Mouse (Mus musculus) cerebellum, adult 11 months (tissue): ENCODE data around the gene Lrrc71.

ENCODE experiments used
- DNase-seq: peaks from one replicate; pipeline ENCODE4 v3.0.0; 2022

Lrrc71 gene

GRCm38 (mm10) chr3:87763202-87763601 lies 14.8 kb upstream of the Lrrc71 start:
- DNase-seq = no peak

- no peak for DNase-seq
Observed at GRCm38 (mm10) chr3:87761408-87762375, 13.3 kb upstream of the Lrrc71 start.

GRCm38 (mm10) chr3:87758641-87759040 lies 10.2 kb upstream of the Lrrc71 start:
- no peak for DNase-seq

GRCm38 (mm10) chr3:87756488-87756887 lies 8.1 kb upstream of the Lrrc71 start:
- no peak for DNase-seq

- DNase-seq = peak; percentile 74
Observed at GRCm38 (mm10) chr3:87755964-87756363, 7.5 kb upstream of the Lrrc71 start.

GRCm38 (mm10) chr3:87753829-87754228 lies 5.4 kb upstream of the Lrrc71 start:
- no peak for DNase-seq

GRCm38 (mm10) chr3:87752567-87752966 lies 4.1 kb upstream of the Lrrc71 start:
- no peak for DNase-seq

GRCm38 (mm10) chr3:87749977-87750376 lies 1.6 kb upstream of the Lrrc71 start:
- DNase-seq = no peak

GRCm38 (mm10) chr3:87749036-87749435 lies 611 bp upstream of the Lrrc71 start:
- DNase-seq = no peak

GRCm38 (mm10) chr3:87745036-87745659 lies 3.3 kb downstream of the Lrrc71 start:
- no peak for DNase-seq

- no peak for DNase-seq
Observed at GRCm38 (mm10) chr3:87743927-87744326, 4.5 kb downstream of the Lrrc71 start.

GRCm38 (mm10) chr3:87742735-87743134 lies 5.7 kb downstream of the Lrrc71 start:
- DNase-seq = no peak

GRCm38 (mm10) chr3:87742013-87742412 lies 6.4 kb downstream of the Lrrc71 start:
- DNase-seq = no peak

- no peak for DNase-seq
Observed at GRCm38 (mm10) chr3:87738906-87739305, 9.5 kb downstream of the Lrrc71 start.

- DNase-seq = no peak
Observed at GRCm38 (mm10) chr3:87735335-87735734, 13.1 kb downstream of the Lrrc71 start.

GRCm38 (mm10) chr3:87733984-87734761 lies 14.3 kb downstream of the Lrrc71 start:
- DNase-seq = no peak

- no peak for DNase-seq
Observed at GRCm38 (mm10) chr3:87733098-87733497, 15.3 kb downstream of the Lrrc71 start.

- no peak for DNase-seq
Observed at GRCm38 (mm10) chr3:87728696-87729095, 19.7 kb downstream of the Lrrc71 start.

GRCm38 (mm10) chr3:87726191-87726590 lies 22.2 kb downstream of the Lrrc71 start:
- no peak for DNase-seq

- no peak for DNase-seq
Observed at GRCm38 (mm10) chr3:87725396-87726160, 22.8 kb downstream of the Lrrc71 start.

GRCm38 (mm10) chr3:87724556-87724955 lies 23.9 kb downstream of the Lrrc71 start:
- no peak for DNase-seq

- no peak for DNase-seq
Observed at GRCm38 (mm10) chr3:87718525-87718924, 29.9 kb downstream of the Lrrc71 start.
